Mouse (Mus musculus) stomach, embryonic 16.5 days (tissue): ENCODE results near the gene Shld1. TPM values are rescaled to one million over a fixed set of nuclear protein-coding genes. Genes with fewer than 3 reads are reported as not detected.

Source experiments
- ATAC-seq: fragments of 200-750 bp; cut with Nextera tagmentation; 2 replicates; pipeline ENCODE4 v1.8.0; 2017; ENCODE audit warnings: moderate number of reproducible peaks, moderate TSS enrichment; ENCODE audit not compliant: insufficient read depth, low FRiP score
- H3K27ac ChIP-seq: fragments of 300-500 bp; sonication (generic); 2 replicates; pipeline ENCODE4 v1.5.1; 2014; ENCODE audit warnings: low read length
- H3K27me3 ChIP-seq: fragments of 300-500 bp; sonication (generic); 2 replicates; pipeline ENCODE4 v1.6.1; 2014; ENCODE audit warnings: low read length, control low read depth, mixed read lengths; ENCODE audit not compliant: control insufficient read depth, insufficient read depth
- H3K36me3 ChIP-seq: fragments of 300-500 bp; sonication (generic); 2 replicates; pipeline ENCODE4 v1.6.1; 2014; ENCODE audit warnings: low read length; ENCODE audit not compliant: control insufficient read depth, insufficient read depth
- H3K4me1 ChIP-seq: fragments of 300-500 bp; sonication (generic); 2 replicates; pipeline ENCODE4 v1.6.1; 2014; ENCODE audit warnings: low read length, control low read depth, mixed read lengths; ENCODE audit not compliant: control insufficient read depth, insufficient read depth
- H3K4me2 ChIP-seq: fragments of 300-500 bp; sonication (generic); 2 replicates; pipeline ENCODE4 v1.6.1; 2014; ENCODE audit warnings: low read depth, low read length, mixed read lengths
- H3K4me3 ChIP-seq: fragments of 300-500 bp; sonication (generic); replicated peaks from 2 replicates; pipeline ENCODE4 v1.5.1; 2014; ENCODE audit warnings: mild to moderate bottlenecking, low read length
- H3K9ac ChIP-seq: fragments of 300-500 bp; sonication (generic); 2 replicates; pipeline ENCODE4 v1.6.1; 2014; ENCODE audit warnings: low read length
- H3K9me3 ChIP-seq: fragments of 300-500 bp; sonication (generic); replicated peaks from 2 replicates; pipeline ENCODE4 v1.6.1; 2016; ENCODE audit warnings: low read length, control low read depth; ENCODE audit not compliant: control insufficient read depth
- WGBS: fragments of 180-500 bp; shearing (Covaris S2); extraction: QIAGEN DNeasy Blood & Tissue Kit; methylation state at CpG from one replicate; pipeline ENCODE4 v1.1.7; 2014; 5-methylcytosine and 5-hydroxymethylcytosine counted together
- polyA plus RNA-seq: library from polyadenylated mRNA; unstranded; fragments of >200 nt; fragmentation: Nextera tagmentation; extraction: Ambion mirVana; gene quantifications from 2 replicates; pipeline ENCODE4 v1.2.1, GENCODE M21; 2015

The Shld1 gene
- polyA plus RNA-seq, 1 experiment from 2014 or later, result 12.3 TPM

- ATAC-seq, result no peak
- no peak overlapping the region for H3K4me3 ChIP-seq
- no peaks in the 10 kb centered on the region for H3K36me3 ChIP-seq
- H3K9me3 ChIP-seq, result no peaks in the 10 kb centered on the region
- no peak overlapping the region for H3K9ac ChIP-seq
- 74% methylated on average over 9 of the region's 9 CpGs for WGBS
- H3K27ac ChIP-seq, result no peak overlapping the region
- no peaks in the 10 kb centered on the region for H3K4me1 ChIP-seq
- no peak overlapping the region for H3K4me2 ChIP-seq
- no peaks in the 10 kb centered on the region for H3K27me3 ChIP-seq
Observed at GRCm38 (mm10) chr2:132725376-132725905, 38.7 kb downstream of the Shld1 start.

DNA sequence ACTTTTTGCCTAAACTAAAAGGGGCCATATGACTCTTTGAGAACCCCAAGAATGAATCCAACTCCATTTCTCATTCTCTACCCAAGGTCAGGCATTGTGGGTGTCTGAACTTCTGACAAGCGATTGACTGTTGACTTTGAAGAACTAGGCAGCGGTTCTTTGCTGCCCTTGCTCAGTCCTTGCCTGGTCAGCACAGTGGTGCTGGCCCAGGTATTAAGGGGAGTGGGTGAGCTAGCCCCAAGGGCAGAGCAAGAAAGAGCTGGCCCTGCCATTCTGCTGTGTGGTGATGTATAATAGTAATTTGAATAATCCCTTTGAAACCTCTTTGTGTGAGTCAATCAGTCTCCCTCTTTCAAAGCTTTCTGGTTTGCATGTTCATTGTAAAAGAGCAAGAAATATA lies 39.4 kb downstream of the Shld1 start:
- no peak for ATAC-seq
- no peaks in the 10 kb centered on the region for H3K27me3 ChIP-seq
- H3K9ac ChIP-seq, result no peak overlapping the region
- H3K36me3 ChIP-seq, result no peaks in the 10 kb centered on the region
- H3K4me1 ChIP-seq, result no peaks in the 10 kb centered on the region
- H3K4me2 ChIP-seq, result no peak overlapping the region
- no peak overlapping the region for H3K27ac ChIP-seq
- 83% methylated on average over 2 of the region's 2 CpGs for WGBS
- H3K4me3 ChIP-seq, result no peak overlapping the region
- H3K9me3 ChIP-seq, result no peaks in the 10 kb centered on the region

DNA sequence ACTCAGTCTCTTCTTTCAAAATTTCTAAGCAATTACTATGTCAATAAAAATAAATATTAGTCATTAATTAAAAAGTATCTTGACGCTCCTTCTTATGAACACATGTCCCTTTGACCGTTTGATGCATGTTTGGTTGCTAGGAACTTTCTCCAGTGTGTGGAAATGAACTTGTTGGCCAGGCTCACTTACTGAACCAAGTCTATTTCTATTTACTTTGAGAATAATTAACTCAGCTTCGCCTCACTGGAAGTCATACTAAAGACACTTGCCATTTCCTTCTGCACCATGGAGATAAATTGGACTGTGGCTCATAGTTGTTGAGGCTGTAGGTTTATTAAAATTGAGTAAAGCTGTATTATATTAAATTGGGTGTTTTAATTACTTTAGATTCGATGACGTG lies 46.2 kb downstream of the Shld1 start:
- Histone ChIP-seq H3K9ac (no peak overlapping the region), H3K9me3 (no peaks in the 10 kb centered on the region), H3K4me1 (no peaks in the 10 kb centered on the region), H3K27me3 (no peaks in the 10 kb centered on the region), H3K36me3 (no peaks in the 10 kb centered on the region), H3K4me2 (no peak overlapping the region), H3K27ac (no peak overlapping the region), H3K4me3 (no peak overlapping the region)
- WGBS, result 55% methylated on average over 5 of the region's 5 CpGs
- ATAC-seq, result no peak

DNA sequence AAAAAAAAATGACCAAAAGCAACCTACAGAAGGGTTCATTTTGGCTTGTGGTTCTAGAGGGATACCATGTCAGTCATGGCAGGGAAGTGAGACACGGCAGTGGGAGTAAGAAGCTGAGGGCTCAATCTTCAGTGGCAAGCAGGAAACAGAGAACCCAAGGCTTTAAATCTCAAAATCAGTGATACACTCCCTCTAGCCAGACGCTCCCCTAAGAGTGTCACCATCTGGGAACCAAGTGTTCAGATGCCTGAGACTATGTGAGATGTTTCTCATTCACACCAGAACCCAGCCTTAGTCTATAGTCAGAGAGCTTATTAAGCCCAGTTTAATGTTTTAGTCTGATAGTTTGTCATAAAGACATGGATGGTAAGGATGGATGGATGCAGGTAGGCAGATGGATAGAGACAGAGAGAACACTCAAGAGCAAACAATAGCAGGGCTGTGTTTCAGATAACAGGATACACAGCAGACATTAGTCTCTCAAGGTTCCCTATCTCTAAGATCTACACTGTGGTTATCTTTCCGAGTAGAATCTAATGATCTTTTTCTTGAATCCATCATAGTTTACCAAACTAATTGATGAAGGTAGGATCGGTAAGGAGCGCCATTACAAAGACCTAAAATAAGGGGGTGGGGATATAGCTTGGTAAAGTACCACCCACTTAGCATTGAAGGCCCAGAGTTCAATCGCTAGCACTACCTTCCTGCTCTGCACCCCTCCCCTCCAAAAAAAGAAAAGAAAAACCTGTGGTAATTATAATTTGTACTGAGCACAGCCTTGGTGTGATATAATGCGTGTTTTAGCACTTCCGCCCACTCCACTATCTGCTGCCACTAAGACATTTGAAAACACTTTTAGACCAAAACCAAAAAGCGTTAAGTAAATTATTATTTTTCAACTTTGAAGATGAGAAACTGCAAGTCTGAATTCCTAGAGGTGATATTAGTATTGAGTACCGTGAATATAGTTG lies 47.2 kb downstream of the Shld1 start:
- 86% methylated on average over 10 of the region's 10 CpGs for WGBS
- no peaks in the 10 kb centered on the region for H3K4me1 ChIP-seq
- no peak overlapping the region for H3K4me3 ChIP-seq
- H3K36me3 ChIP-seq, result no peaks in the 10 kb centered on the region
- no peaks in the 10 kb centered on the region for H3K27me3 ChIP-seq
- no peak overlapping the region for H3K9ac ChIP-seq
- no peak overlapping the region for H3K4me2 ChIP-seq
- no peak overlapping the region for H3K27ac ChIP-seq
- no peaks in the 10 kb centered on the region for H3K9me3 ChIP-seq
- no peak for ATAC-seq

- no peaks in the 10 kb centered on the region for H3K4me1 ChIP-seq
- H3K9me3 ChIP-seq, result no peaks in the 10 kb centered on the region
- no peaks in the 10 kb centered on the region for H3K27me3 ChIP-seq
- WGBS, result 66% methylated on average over 2 of the region's 2 CpGs
- H3K4me3 ChIP-seq, result no peak overlapping the region
- no peak overlapping the region for H3K9ac ChIP-seq
- no peaks in the 10 kb centered on the region for H3K36me3 ChIP-seq
- no peak overlapping the region for H3K27ac ChIP-seq
- H3K4me2 ChIP-seq, result no peak overlapping the region
- no peak for ATAC-seq
Observed at GRCm38 (mm10) chr2:132738816-132739432, 52.2 kb downstream of the Shld1 start.

DNA sequence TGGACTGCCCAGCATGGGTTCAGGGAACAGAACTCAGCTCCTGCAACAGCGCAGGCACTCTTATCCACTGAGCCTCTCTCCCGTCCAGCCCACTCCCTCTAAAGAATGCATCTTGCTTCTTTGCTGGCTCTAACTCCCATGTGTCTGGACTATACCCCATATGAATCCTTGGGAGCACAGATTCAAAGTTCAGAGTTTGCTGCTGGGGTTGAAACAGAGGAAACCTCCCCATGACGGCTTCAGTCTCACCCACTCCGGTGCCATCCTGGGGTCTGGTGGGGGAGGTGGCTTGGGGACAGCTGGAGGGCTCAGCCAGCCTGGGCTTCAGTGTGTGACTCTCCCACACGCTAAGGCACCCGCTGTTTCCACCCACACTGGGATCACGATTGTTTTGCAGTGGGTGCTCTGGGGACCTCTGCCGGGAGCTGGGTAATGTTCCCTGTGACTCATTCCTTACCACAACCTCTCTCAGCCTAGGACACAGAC lies 55.2 kb downstream of the Shld1 start:
- Histone ChIP-seq H3K4me1 (no peaks in the 10 kb centered on the region), H3K9ac (no peak overlapping the region), H3K27me3 (no peaks in the 10 kb centered on the region), H3K36me3 (no peaks in the 10 kb centered on the region), H3K9me3 (no peaks in the 10 kb centered on the region), H3K4me2 (no peak overlapping the region), H3K4me3 (no peak overlapping the region), H3K27ac (no peak overlapping the region)
- WGBS, result 77% methylated on average over 8 of the region's 8 CpGs
- no peak; the same call in 1 of the 2 replicates for ATAC-seq

- Histone ChIP-seq H3K36me3 (no peaks in the 10 kb centered on the region), H3K4me3 (no peak overlapping the region), H3K27me3 (no peaks in the 10 kb centered on the region), H3K9ac (no peak overlapping the region), H3K27ac (no peak overlapping the region), H3K4me2 (no peak overlapping the region), H3K9me3 (no peaks in the 10 kb centered on the region), H3K4me1 (no peaks in the 10 kb centered on the region)
- 91% methylated on average over 5 of the region's 5 CpGs for WGBS
- ATAC-seq, result no peak
Observed at GRCm38 (mm10) chr2:132744866-132745265, 58.1 kb downstream of the Shld1 start.

DNA sequence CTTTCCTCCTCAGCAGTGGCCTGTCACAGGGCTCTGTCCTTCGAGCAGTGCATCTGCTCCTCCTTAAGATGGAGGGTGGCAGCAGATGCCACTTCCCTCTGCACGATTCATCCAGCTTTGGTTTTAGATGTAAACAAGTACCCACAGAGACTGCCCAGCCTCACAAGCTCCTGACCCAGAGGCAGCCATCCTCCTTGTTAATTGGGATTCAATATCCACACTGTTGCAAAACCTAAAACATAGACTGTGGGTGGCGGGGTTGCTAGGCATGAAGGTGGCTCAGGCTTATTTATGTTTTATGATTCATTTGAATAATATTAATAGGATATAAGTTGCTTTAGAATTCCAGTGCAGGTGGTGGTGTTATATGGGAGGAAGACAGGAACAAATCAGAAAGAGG lies 59.4 kb downstream of the Shld1 start:
- no peak for ATAC-seq
- H3K4me1 ChIP-seq, result no peaks in the 10 kb centered on the region
- 78% methylated on average over 3 of the region's 3 CpGs for WGBS
- H3K9ac ChIP-seq, result no peak overlapping the region
- no peak overlapping the region for H3K27ac ChIP-seq
- H3K27me3 ChIP-seq, result no peaks in the 10 kb centered on the region
- no peaks in the 10 kb centered on the region for H3K9me3 ChIP-seq
- H3K4me3 ChIP-seq, result no peak overlapping the region
- H3K36me3 ChIP-seq, result no peaks in the 10 kb centered on the region
- no peak overlapping the region for H3K4me2 ChIP-seq

DNA sequence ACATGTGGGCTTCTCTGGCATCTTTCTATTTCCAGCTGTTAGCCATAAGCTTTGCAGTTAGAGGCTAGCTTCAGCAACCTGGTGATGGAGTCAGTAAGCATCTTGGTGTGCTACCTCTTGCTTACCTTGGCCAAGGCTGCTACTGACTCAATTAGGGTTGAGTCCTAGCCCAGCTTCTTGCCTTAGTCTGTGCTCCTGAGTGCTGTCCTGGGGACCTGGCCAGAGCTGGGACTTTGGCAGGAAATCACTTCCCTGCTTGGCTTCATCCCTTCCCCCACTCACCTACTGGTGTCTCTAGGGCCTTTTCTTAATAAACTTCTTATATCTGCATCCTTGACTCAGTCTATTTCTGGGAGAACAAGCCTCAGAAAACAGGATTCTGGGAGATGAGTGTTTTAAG lies 64.0 kb downstream of the Shld1 start:
- H3K9ac ChIP-seq, result no peak overlapping the region
- H3K4me3 ChIP-seq, result no peak overlapping the region
- no peaks in the 10 kb centered on the region for H3K4me1 ChIP-seq
- H3K4me2 ChIP-seq, result no peak overlapping the region
- ATAC-seq, result no peak
- no peak overlapping the region for H3K27ac ChIP-seq
- H3K9me3 ChIP-seq, result no peaks in the 10 kb centered on the region
- H3K27me3 ChIP-seq, result no peaks in the 10 kb centered on the region
- H3K36me3 ChIP-seq, result no peaks in the 10 kb centered on the region
